Mouse (Mus musculus) liver, postnatal 0 days (tissue): ENCODE data around the gene Kif1bp.

Source experiments
- CTCF ChIP-seq: sonication (generic); IDR thresholded peaks from 2 replicates; pipeline ENCODE4 v1.5.1; 2016; ENCODE audit warnings: antibody characterized with exemption, low read depth
- EP300 ChIP-seq: IDR thresholded peaks from 2 replicates; pipeline ENCODE4 v1.6.1; 2016; ENCODE audit warnings: antibody characterized with exemption, low read depth, mild to moderate bottlenecking

- TF ChIP-seq CTCF, result no peak
- TF ChIP-seq EP300, result no peak
Measured at GRCm38 (mm10) chr10:62511528-62511927, 66.7 kb downstream of the Kif1bp start.
